Mouse (Mus musculus): ENCODE data around the gene Rad51ap1.

Gene Rad51ap1

DNA sequence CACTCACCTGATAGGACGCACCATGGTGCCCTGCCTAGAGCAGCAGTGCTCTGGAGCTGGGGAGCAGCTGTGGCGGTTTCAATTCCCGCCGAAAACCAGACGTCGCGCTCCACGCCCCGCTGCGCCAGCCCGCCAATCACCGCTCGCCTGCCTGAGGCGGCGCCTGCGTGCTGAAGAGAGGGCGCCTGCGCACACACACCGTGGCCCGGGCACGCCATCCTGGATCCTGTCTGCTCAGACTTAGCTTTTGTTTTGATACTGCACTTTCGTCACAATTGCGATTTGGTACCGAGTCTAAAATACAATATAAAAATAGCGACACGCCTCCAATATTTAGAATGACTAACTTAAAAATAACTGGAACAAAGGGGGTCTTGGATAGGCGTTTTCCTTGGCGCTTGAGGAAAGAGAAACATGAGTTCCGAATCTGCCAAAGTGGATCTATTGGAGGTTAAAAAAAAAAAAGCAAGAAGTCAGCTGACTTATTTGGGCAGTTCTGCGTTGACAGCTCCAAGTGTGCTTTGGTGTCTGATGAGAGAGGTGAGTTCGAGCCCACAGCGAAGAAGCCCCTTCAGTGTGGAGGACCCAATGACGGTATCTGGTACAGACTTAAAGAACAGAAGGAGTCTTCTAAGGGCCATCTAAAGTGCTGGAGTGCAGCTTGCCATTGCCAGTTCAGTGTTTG is at the start of gene Rad51ap1, which contains the start of gene D6Wsu163e:
Gene Rad51ap1 (minus strand): TSS at position 101 of the 685 bp plus-strand sequence.
Gene D6Wsu163e (plus strand): TSS at position 476 of the 685 bp plus-strand sequence.
- DNase-seq = peak; percentile 95 to 98

DNA sequence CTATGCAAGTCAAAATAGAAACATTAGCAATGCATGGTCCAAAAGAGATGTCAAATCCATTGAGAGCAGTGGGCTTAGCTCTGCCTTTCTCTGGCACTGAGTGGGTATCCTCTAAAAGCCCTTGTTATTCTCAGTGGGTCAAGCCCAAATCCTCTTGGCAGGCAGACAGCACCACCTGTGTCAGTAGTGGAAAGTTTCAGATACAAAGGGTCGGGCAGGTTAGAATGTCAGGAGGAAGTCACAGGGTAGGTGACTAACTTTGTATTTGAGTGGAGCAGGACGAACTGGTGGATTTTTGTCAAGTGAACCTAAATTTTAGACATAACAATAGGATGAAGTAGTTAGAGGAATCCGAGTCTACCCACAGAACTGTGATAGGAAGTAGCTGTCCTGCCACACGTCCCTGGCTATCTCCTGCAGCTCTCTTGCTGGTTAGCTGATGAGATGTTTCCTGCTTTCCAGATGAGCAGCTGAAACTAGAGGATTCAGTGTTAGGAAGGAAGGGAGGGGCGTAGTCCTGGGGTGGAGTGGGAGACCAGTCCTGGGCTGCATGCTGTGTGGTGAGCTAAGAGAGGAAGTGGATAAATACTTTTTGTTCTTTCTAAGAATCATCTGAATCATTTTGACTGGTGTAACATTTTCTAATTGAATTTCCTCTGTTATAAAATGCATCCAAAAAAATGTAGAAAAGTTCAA is 42.3 kb upstream of the Rad51ap1 start:
- DNase-seq = peak; percentile 14 to 38

DNA sequence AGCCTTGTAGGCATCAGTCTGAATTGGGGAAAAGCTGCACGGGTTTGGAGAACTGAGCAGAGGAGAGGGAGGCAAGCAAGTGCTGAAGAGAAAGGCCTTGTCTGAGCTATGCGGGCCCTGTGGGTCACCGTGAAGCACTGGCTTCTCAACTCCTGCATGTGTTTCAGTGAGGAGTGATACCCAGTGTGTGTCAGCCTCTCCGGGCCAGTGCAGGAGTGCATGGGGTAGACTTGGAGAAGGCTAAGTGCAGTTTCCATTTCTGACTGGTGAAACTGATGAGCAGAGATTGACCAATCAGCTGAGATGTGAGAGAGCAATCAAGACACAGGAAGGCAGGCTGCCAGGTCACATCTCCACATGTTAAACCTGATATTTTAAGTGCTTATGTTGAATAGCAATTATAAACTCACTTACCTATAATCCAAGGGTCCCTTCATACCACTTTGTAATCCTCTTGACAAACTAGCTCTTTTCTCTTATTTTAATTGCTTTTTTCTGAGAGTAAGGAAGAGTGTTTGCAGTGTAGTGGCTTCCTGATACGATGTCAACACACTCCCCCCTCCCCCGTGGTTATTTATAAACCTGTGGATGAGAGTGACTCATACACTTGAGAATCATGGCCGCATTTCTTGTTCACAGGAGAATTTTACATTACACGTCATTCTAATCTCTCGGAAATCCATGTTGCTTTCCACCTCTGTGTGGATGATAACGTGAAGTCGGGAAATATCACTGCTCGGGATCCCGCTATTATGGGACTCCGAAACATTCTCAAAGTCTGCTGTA is 27.0 kb upstream of the Rad51ap1 start:
- DNase-seq = no peak

DNA sequence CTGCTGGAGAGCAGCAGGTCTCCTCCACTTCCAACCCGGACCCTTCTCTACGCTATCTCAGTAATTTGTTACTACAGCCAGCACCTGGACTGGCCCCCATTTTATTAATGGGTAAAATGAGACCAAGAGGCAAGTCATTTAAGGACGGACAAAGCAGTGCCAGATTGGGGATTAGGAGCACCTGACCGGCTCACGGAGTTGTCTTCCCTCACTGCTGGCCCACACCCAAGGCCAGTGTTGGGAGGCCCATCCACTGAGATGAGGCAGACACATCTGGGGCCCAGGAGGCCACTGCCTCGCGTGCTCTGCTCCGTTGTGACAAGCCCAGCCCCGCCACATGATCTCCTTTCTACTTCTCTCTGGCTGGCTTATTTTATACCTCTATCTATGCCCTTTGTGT is 24.0 kb upstream of the Rad51ap1 start:
- no peak for DNase-seq

DNA sequence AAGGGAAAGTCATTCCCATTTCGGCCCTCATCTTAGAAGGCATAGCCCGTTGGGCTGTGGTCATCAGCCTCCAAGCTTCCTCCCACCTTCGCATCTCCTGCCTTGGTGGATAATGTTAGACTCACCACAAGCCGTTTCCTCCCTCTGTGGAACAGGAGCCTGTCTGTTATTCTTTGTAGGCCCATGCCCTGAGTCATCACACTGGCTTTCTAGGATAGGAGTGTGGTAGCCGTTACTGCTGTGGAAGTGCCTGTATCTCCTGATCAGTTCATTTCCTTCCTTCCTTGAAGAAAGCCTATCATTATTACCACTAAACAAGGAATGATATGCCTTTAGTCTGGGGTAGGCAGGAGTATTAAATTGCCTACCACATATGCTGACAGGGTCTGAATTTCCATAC is 23.3 kb upstream of the Rad51ap1 start:
- no peak for DNase-seq

DNA sequence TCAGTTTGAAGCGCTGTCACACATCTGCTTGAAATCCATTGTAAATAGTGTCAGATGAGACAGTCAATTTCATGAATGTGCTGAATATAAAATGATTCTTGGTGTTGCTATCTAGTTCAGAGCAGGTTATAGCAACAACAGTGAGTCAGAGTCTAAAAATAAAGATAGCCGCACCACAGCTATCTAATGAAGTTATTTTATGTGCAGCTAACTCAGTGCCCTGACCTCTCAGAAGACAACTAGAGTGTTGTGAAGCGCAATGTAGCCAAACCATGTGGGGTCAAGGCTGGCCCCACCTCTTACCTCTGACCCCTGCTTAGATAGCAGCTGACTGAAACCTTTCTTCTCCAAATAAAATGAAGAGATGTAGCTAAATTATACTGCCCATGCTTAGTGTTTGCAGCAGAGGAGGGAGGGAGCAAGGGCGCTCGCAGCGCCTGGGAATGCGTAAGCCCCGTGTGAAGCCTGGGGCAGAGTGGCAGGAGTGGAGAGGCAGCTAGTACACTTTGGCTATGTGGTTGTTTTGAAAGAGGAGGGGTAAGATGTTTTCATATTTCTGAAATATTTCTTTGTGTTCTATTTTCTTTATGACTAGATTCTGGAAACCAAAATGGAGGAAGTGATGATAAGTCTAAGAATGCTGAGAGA is 22.1 kb upstream of the Rad51ap1 start:
- no peak for DNase-seq

DNA sequence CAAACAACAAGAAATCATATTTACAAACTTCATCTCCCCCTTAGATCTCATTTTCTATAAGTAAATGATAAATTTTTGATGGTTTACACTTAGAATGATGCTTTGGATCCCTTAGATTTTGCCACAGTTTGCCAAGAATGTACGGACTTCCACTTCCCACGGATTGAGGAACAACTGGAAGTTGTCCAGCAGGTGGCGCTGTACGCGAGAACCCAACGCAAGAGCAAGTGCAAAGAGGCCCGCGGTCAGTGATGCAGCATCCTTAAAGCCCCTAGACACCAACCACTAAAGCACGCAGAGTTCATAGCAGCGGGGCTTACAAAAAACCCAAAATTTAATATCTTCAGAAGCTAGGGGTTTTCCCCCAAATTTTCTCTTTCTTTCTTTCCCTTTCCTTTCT is 16.3 kb upstream of the Rad51ap1 start:
- peak; percentile 91 for DNase-seq

DNA sequence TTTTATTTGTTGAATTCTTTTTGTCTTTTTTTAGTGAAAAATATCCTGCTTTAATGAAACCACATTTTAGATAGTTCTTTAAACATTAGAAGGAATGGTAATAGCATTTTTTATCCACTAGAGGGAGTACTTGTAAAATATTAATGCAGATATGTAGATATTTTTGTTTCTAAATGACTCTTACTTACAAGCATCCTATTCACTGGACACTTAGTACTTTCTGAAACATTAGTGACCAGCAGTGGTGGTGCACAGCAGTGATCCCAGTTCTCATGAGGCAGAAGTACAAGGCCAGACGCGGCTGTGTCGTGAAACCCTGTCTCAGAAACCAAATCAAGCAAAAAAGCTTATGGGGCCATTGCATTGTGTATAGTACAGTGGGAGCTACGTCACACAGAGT is 8.9 kb upstream of the Rad51ap1 start:
- no peak for DNase-seq

DNA sequence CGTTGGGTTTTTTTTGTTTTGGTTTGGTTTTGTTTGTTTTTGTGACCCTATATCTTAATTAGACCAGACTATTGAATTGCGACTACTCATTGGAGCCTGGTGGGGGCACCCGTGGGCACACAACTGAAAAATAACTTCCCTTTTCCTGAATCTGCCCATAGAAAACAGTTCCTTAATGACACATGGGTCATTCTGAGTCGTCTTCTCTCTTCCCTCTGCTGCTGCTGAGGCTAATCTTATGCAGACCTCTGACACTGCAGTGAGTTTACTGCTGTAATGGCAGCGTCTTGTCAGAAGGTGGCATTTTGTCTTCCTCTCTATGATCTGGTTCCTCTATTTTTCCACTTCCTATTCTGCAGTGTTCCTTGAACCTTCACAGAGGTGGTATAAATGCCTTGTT is 1.1 kb upstream of the Rad51ap1 start:
- DNase-seq = peak in 1 of 2 experiments; percentile 18

DNA sequence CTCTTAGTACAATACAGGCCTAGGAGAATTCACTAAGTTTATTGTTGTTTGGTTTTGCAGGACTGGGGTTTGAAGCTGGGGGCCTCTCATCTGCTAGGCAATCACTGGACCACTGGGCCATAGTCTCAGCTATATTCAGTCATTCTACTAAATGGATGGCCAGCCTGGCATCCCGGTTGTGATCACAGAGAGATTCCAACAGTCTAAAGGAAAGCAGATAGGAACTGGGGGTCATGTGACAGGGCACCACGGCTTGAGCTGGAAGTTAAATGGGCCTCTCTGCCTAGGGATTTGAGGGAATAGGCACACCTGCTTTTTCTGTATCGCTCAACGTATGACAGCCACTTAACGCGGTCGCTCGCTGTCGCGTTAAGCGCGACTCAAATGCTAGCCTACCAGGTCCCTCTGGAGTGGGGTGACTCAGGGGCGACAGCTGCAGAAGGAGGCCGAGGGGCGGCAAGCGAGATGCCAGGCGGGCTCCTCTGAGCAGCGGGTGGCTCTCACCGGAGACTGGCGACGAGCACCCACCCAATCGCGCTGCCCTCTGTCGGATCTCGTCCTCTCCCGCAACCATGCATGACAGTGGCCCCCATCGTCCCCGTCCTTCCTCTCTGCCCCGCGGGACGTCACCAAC is 417 bp downstream of the Rad51ap1 start:
- no peak for DNase-seq

DNA sequence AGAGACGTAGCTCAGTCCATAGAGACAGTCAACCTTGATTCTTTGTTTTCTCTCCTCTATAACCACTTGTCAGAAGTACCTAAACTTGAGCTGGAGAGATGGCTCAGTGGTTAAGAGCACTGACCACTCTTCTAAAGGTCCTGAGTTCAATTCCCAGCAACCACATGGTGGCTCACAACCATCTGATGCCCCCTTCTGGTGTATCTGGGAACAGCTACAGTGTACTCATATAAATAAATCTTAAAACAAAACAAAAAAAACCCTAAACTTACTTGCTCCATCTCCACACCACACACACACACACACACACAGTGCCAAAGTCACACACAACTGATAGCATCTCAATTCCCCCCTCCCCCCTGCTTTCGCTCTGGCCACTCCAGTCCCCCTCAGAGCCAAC is 1.3 kb downstream of the Rad51ap1 start:
- no peak for DNase-seq

DNA sequence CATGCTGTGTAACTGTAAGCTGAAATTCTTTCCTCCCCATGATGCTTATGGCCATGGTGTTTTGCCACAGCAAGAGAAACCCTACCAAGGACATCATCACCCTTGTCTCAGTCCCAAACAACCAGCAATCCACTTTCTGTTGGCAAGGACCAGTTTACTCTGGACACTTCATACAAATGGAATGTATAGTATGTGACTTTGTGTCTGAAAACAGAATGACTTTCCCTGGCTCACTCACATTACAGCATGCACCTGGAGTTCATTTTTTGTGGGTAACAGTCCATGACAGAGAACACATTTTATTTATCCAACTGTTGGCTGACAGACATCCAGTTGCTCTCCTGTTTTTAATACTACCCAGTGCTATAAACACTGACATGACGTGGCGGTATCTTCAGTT is 6.5 kb downstream of the Rad51ap1 start:
- no peak for DNase-seq

DNA sequence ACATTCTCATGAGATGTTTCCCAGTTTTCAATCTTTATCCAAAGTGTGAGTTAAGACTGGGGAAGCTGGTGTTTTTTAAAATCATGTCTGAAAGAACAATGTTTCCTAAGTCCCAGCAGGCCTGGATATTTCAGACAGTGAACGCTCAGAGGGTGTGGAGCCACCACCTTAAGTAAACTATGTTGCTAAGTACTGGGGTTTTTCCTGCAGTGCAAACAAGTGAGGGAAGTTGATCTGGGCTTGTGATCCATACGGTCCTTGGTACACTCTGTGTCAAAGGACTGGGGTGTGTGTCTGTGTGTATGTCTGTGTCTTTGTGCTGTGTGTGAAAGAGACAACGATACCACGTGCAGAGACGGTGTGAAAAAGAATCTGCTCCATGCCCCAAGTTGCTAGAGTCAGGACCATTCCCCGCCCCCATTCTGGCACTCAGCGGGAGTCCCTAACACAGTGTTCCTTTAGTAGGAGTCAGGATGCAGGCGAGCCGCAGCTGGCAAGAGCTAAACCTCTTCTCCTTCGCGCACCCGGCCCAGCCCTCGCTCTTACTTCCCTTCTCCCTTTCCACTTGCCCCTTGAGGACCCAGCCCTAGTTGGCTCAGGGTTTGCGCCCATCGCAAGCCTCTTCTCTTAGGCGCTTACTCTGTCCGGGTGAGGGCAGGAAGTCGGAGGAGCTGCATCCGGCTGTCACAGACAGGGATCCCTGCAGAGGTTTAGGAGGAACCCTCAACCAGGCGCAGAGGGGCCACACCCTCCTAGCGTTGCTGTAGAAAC is 18.1 kb downstream of the Rad51ap1 start, which contains the start of gene Dyrk4:
Gene Dyrk4 (minus strand): TSS at position 729 of the 771 bp plus-strand sequence.
- DNase-seq = peak; percentile 43 to 53

DNA sequence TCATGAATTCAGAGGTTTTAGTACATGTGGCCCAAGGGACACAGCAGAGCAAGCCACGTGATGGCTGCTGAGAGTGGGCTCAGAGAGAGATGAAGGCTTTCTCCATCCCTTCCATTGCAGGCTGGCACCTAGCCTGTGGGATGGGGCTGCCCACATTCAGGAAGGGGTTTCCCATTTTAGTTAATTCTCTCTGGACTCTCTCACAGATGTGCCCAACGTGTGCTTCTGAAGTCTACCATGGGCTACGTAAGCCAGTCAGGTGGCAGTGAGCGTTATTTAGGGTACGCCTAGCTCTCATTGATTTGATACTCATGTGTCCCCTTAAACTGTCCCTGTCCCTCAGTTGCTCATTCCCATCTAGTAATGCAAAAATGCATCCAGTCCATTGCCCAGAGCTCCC is 24.5 kb downstream of the Rad51ap1 start:
- DNase-seq = no peak

DNA sequence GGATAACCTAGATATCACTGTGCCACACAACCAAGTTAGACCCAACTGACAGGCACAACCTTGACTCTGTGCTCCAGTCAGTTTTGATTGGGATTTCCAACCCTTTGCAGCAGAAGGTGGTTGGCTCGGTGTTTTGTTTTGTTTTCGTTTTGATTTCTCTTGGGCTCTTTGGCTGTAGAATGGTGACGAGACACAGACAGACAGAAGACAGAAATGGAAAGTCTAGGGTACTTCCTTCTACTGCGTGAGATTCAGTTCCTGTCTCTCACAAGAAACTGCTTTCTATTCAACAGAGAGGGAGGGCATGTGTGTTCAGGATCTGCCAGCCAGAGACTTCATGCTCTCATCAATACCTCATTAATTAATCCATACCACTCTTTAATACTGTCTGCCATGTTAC is 28.7 kb downstream of the Rad51ap1 start:
- DNase-seq = no peak

DNA sequence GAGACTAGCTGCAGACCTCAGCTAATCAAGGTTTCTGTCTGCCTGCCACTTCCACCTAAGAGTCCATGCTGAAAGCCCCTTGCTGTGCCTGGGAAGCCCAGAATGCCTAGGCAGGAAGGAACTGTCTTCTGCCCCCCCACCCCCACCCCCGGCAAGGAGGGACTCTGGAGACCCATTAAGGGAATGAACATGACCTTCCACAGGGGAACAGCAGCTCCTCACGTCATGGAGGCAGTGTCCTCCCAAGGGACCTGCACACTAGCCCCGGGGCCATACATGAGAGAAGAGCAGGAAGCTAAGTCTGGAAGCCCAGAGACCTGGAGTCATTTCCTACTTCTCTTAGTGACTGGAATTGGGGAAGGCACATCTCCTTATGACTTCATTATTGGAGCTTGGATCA is 31.5 kb downstream of the Rad51ap1 start:
- DNase-seq = no peak

DNA sequence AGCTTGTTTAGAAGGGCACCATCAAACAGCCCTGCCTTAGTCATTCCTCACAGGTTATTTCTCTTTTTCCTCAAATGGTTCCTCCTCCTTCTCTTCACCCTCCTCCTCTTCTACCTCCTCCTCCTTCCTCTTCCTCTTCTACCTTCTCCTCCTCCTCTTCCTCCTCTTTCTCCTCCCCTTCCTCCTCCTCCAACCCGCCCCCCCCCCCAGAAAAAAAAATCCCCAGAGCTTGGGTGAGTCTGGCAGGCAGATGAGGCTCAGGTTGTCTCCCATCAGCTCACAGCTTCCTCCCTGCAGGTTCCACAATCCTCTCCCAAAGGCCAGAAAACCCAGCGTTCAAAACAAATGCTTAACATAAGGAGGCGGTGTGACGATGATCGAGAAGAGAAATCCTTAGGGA is 32.0 kb downstream of the Rad51ap1 start:
- DNase-seq = no peak

DNA sequence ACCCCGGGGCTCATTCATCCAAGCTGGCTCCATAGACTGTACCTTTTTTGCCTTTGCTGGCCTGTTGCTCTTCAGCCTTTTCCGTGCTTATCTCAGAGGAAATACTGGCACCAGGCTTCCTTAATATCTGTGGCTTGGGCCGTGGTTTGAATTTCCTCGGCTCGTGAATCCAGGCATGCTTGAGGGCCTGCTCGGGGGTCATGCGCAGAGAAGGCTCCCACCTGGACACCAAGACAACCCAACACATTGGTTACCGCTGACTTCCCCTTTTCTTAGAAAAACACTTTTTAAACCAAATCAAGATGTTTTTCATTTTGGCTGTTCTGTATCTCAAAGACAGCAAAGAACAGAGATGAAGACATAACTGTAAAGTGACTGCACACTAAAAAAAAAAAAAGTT is 62.3 kb downstream of the Rad51ap1 start:
- no peak for DNase-seq

Measured in kidney, postnatal 4 days (tissue).